Mouse (Mus musculus): ENCODE results near the gene Xrcc3. TPM values are rescaled to one million over a fixed set of nuclear protein-coding genes. Genes with fewer than 3 reads are reported as not detected.

The Xrcc3 gene
- total RNA-seq, 1 experiment from 2014 or later = 6.6 TPM

DNA sequence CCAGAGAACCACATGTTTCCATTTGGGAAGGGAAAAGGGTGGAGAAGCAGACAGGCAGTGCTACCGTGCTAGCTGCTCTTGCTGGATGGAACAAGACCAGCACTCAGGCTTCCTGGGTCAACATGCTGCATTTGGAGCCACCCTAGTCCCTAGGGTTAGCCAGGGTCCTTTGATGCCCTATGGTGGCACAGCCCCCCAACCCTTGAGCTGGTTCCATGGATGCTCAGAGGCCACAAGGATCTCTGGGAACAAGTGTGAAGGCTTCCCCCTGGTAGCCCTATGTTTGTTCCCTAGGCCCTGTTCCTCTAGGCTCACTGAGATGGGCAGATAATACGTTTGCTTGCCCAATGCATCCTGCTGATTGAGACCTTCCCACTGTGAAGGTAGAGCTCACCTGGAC is 58.4 kb downstream of the Xrcc3 start:
- no peak for ATAC-seq (replicated peaks; ENCODE audit: low read depth, poor library complexity, severe bottlenecking)

- ATAC-seq (replicated peaks; ENCODE audit: low read depth, poor library complexity, severe bottlenecking) = no peak
Measured at GRCm38 (mm10) chr12:111754710-111755109, 59.0 kb downstream of the Xrcc3 start.

GRCm38 (mm10) chr12:111753347-111753746 is 60.3 kb downstream of the Xrcc3 start:
- ATAC-seq (replicated peaks; ENCODE audit: low read depth, poor library complexity, severe bottlenecking) = no peak

Other genes starting within 250 kb of the Xrcc3 start
- 60.4 and 76.4 TPM in 2 replicates for gene Mark3, start 239.3 kb downstream of the Xrcc3 start, total RNA-seq (2017)
- gene Ckb, start 141.5 kb downstream of the Xrcc3 start, total RNA-seq (2017) = 1.1 and 2.8 TPM in 2 replicates
- gene Trmt61a, start 135.8 kb downstream of the Xrcc3 start, total RNA-seq (2017) = 6.2 and 12.7 TPM in 2 replicates
- gene Bag5, start 100.6 kb downstream of the Xrcc3 start, total RNA-seq (2017) = 38.3 and 44.9 TPM in 2 replicates
- gene Apopt1, start 100.6 kb downstream of the Xrcc3 start, total RNA-seq (2017) = 41.9 and 56.2 TPM in 2 replicates
- 39.2 and 98.8 TPM in 2 replicates for gene Klc1, start 55.0 kb downstream of the Xrcc3 start, total RNA-seq (2017)
- 8.4 and 12.3 TPM in 2 replicates for gene Zfyve21, start 297 bp upstream of the Xrcc3 start, total RNA-seq (2017)
- gene Ppp1r13b, start 94.2 kb upstream of the Xrcc3 start, total RNA-seq (2017) = 12.7 and 18.3 TPM in 2 replicates
- 466 and 542 TPM in 2 replicates for gene Atp5mpl, start 153.1 kb upstream of the Xrcc3 start, total RNA-seq (2017)
- 0.09 TPM in 1 of 2 replicates, not detected in the other for gene Tdrd9, start 157.7 kb upstream of the Xrcc3 start, total RNA-seq (2017)
- gene Rd3l, start 167.4 kb upstream of the Xrcc3 start, total RNA-seq (2017) = not detected in 2 replicates

Data from common myeloid progenitor, adult 5-6 weeks (primary cell).